Mouse (Mus musculus) erythroblast, embryonic 14.5 days (primary cell): ENCODE results near the gene Mpo. TPM values are rescaled to one million over a fixed set of nuclear protein-coding genes. Genes with fewer than 3 reads are reported as not detected.

ENCODE experiments used
- H3K27me3 ChIP-seq: 2 replicates; pipeline ENCODE4 v1.6.1; 2012; ENCODE audit warnings: inconsistent platforms; ENCODE audit not compliant: control insufficient read depth
- H3K36me3 ChIP-seq: 2 replicates; pipeline ENCODE4 v1.6.1; 2012; ENCODE audit warnings: mild to moderate bottlenecking, inconsistent platforms; ENCODE audit not compliant: control insufficient read depth
- H3K4me1 ChIP-seq: 2 replicates; pipeline ENCODE4 v1.6.1; 2012; ENCODE audit warnings: inconsistent platforms; ENCODE audit not compliant: control insufficient read depth
- H3K4me3 ChIP-seq: replicated peaks from 2 replicates; pipeline ENCODE3; 2012; ENCODE audit warnings: moderate library complexity, mild to moderate bottlenecking, inconsistent platforms
- H3K9me3 ChIP-seq: 2 replicates; pipeline ENCODE4 v1.6.1; 2012; ENCODE audit warnings: low read length, inconsistent platforms, mixed read lengths; ENCODE audit not compliant: control insufficient read depth
- GATA1 ChIP-seq: IDR thresholded peaks from 2 replicates; pipeline ENCODE4 v1.6.1; 2012; ENCODE audit warnings: low read length, inconsistent platforms, mixed read lengths
- TAL1 ChIP-seq: IDR thresholded peaks from 3 replicates; pipeline ENCODE4 v1.6.1; 2012; ENCODE audit warnings: low read length, inconsistent platforms, mixed read lengths
- polyA plus RNA-seq: library from polyadenylated mRNA; stranded (reverse); fragments of >175 nt; gene quantifications from 2 replicates; pipeline ENCODE4 v1.2.3, GENCODE M21; 2012

Mpo gene
- polyA plus RNA-seq, 1 experiment: 3.6 TPM

DNA sequence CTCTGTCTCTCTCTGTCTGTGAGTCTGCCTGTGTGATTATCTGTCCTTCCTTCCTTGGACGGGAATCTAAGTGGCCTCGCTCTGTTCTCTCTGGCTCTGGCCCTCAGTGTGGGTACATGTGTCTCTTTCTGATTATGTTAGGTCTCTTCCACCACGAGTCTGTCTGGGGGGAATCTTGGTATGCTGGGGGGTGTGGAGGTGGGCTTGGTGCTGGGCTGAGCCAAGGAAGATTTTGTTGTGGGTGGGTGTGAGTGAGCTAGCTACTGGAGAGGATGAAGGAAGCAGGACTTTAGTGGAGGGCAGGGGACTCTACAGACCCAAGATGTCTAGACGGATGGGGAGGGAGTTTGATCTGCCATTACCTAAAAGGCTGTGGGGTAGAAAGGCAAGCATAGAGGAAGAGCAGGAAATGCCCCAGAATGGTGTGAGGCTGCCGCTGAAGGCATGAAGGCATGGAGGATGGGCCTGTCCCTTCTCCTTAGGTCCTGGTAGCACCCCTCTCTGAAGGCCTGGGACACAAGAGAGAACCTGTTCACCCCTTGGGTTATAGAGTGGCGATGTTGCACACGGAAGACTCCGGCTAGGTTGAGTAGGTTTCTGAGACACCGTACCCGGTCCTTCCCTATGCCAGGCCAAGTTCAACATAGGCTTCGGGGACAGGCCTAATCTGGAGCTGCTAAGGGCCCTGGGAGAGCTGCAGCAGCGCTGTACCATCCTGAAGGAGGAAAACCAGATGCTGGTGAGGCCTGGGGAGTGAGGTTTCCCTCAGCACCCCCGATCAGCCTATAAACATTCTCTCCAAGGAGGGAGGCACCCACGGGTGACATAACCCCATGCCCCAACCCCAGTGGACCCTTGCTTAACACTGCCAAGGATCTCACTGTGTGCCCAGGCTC is 31.3 kb upstream of the Mpo start:
- peaks cover 51% of the 10 kb centered on the region for H3K4me1 ChIP-seq
- H3K36me3 ChIP-seq: peaks cover 16% of the 10 kb centered on the region
- no peak for TF ChIP-seq TAL1
- H3K27me3 ChIP-seq: peaks cover 70% of the 10 kb centered on the region
- no peak overlapping the region for H3K4me3 ChIP-seq
- peaks cover 14% of the 10 kb centered on the region for H3K9me3 ChIP-seq

DNA sequence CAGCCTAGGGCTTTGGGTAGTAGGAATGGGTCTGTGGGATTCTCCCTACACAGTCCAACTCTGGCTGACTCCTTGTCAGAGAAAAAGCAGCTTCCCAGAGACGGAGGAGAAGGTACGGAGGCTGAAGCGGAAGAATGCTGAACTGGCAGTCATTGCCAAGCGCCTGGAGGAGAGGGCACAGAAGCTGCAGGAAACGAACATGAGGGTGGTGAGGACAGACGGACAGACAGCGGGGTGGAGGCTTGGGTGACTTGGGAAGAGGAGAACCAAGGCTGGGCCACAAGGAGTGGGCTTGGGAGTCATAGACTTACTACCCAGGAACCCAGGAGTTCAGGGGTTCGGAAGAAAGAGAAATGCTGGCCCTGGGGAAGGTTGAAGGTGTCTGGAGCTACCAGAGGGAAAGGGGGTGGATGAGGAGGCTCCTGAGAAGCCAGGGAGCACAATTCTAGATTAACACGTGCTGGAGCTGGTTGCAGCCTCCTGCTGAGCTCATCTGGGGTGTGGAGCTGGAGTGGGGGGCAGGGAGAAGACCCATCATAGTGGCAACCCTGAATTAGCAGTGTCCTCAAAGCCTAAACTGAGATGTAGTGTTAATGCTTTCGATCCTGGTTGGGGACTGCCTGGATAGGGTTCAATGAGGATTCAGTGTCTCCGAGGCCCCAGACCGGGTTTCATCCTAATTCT is 30.5 kb upstream of the Mpo start:
- Histone ChIP-seq H3K9me3 (peaks cover 14% of the 10 kb centered on the region), H3K4me3 (no peak overlapping the region), H3K27me3 (peaks cover 74% of the 10 kb centered on the region), H3K4me1 (peaks cover 47% of the 10 kb centered on the region), H3K36me3 (peaks cover 9% of the 10 kb centered on the region)
- TF ChIP-seq GATA1: no peak
- no peak for TF ChIP-seq TAL1

DNA sequence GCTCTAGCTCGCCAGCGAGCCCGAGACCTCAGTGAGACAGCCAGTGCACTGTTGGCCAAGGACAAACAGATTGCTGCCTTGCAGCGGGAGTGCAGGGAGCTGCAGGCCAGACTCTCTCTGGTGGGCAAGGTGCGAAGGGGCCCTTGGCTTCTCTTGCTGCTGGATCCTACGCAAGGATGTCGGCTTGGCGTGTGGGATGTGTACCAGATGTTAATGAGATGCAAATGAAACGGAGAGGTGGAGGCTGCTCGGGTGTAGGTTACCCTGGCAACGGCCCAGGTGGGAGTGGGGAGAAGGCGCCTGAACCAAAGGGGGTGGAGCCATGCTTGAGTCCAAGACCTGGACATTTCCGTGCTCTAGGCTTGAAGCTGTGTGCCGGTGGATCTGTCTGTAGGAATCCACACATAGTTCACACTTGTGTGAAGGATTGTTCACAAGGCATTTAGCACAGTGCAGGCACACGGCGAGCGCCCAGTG is 29.8 kb upstream of the Mpo start:
- Histone ChIP-seq H3K36me3 (peaks cover 2% of the 10 kb centered on the region), H3K4me1 (peaks cover 40% of the 10 kb centered on the region), H3K9me3 (peaks cover 14% of the 10 kb centered on the region), H3K4me3 (no peak overlapping the region), H3K27me3 (peaks cover 75% of the 10 kb centered on the region)
- TF ChIP-seq TAL1 (no peak), GATA1 (no peak)

DNA sequence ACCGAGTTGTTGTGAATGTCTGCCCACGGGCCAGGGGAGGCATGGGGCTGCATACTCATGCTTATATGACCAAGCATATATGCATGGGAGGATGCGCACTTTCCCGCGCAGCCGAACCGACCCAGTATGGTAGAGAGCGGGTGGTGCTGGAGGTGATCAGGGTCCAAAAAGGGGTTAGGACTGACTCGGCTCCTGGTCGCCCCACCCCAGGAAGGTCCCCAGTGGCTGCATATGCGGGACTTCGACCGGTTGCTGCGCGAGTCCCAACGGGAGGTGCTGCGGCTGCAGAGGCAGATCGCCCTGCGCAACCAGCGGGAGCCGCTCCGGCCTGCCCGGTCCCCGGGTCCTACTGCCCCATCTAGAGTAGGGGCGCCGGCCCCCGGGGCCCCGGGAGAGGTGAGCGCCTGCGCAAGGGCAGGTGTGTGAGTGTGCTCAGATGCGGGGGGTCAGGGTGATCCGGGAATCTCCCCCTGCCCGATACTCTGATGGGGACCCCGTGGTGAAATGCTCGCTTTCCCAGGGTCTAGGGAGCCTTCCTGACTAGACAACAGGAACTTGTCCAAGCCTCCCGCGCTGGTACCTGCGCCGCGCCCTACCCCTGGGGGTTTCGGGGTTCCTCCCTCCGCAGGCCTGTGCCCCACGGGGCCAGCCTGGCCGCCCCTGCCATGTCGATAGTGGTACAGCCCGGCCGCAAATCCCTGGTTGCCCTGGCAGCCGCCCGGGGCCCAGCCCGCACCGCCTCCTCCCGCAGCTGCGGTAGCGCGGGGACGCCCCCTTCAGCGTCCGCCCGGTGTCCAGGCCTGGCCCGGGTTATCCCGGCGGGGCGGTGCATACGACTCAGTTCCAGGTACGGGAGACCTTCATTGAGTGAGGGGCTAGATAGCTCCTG is 29.1 kb upstream of the Mpo start:
- TF ChIP-seq TAL1: no peak
- TF ChIP-seq GATA1: no peak
- H3K36me3 ChIP-seq: no peaks in the 10 kb centered on the region
- no peak overlapping the region for H3K4me3 ChIP-seq
- H3K9me3 ChIP-seq: peaks cover 14% of the 10 kb centered on the region
- peaks cover 75% of the 10 kb centered on the region for H3K27me3 ChIP-seq
- H3K4me1 ChIP-seq: peaks cover 34% of the 10 kb centered on the region

DNA sequence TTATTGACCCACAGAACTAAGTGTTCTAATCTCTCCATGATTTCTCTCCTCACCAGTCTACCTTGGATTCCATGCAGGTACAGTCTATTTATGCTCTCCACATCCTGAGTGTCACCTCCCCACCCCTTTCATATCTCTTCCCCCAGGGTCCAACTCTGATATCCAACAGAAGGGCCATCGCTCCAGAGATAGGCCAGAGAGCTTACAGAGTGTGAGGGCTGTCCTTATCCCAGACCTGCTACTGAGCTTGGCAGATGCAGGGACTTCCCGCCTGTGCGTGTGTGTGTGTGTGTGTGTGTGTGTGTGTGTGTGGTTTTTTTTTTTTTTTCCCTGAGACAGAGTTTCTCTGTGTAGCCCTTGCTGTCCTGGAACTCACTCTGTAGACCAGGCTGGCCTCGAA is 24.6 kb upstream of the Mpo start:
- H3K36me3 ChIP-seq: no peaks in the 10 kb centered on the region
- H3K27me3 ChIP-seq: peaks cover 38% of the 10 kb centered on the region
- no peak overlapping the region for H3K4me3 ChIP-seq
- H3K4me1 ChIP-seq: peaks cover 8% of the 10 kb centered on the region
- TF ChIP-seq GATA1 (no peak), TAL1 (no peak)
- peaks cover 9% of the 10 kb centered on the region for H3K9me3 ChIP-seq

DNA sequence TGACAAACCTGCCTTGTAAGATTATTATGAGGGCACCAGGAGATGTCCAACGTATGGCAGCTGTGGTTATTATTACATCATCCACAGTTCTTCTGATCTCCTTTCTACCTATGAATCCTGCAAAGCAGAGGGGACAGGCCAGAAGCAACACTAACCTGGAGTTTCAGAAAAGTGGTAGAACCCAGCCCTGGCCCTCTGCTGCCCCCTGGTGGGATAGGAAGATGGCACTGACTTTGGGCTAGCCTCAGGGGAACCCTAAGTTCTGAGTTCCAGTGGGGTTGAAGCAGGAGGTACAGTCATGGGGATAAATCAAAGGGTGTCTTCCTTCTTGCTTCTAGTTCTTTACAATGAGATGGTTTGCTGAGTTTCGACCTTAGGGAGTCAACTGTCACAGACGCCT is 22.4 kb upstream of the Mpo start:
- no peaks in the 10 kb centered on the region for H3K9me3 ChIP-seq
- H3K4me3 ChIP-seq: no peak overlapping the region
- no peak for TF ChIP-seq TAL1
- TF ChIP-seq GATA1: no peak
- no peaks in the 10 kb centered on the region for H3K36me3 ChIP-seq
- no peaks in the 10 kb centered on the region; the same call in 1 of the 2 replicates for H3K4me1 ChIP-seq
- H3K27me3 ChIP-seq: peaks cover 16% of the 10 kb centered on the region

DNA sequence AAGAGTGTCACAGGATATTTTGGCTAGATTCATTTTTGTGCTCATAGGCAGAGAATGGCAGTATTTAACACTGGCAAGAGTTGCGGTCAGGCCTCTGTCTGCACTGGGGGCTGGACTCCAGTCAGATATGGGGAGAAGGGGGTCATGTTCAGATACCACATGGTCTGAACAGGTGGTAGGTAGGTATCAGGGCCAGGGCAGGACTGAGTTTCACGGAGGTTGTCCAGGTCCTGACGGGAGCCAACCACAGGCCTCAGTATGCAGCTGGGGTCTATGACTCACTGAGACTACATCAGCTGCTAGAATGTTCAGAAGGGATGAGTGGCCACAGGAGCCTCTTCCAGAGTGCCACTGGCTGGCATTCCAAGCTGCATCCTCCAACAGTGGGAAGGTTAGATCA is 21.0 kb upstream of the Mpo start:
- Histone ChIP-seq H3K4me1 (no peaks in the 10 kb centered on the region), H3K36me3 (no peaks in the 10 kb centered on the region), H3K27me3 (peaks cover 5% of the 10 kb centered on the region), H3K4me3 (no peak overlapping the region), H3K9me3 (no peaks in the 10 kb centered on the region)
- TF ChIP-seq TAL1: no peak
- no peak for TF ChIP-seq GATA1

DNA sequence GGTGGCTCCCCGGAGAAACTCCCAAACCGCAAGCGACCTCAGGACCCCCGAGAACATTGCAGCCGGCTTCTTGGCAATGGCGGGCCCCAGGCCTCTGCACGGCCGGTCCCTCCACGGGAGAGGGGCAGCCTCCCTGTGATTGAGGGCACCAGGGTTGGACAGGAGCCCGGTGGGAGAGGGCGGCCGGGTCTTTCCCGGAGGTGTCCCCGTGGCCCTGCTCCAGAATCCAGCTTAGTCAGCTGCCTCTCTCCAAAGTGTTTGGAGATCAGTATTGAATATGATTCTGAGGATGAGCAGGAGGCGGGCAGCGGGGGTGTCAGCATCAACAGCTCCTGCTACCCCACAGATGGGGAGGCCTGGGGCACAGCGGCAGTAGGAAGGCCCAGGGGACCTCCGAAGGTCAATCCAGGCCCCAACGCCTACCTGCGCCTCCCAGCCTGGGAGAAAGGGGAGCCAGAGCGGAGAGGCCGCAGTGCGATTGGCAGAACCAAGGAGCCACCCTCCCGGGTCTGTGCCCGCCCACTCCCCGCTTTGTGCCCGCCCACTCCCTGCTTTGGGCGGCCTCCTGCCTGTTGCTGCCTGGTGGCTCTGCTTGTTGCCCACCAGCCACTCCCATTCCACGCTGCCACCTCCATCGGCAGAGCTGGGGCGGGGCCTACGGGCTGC is 15.1 kb upstream of the Mpo start:
- Histone ChIP-seq H3K27me3 (peaks cover 19% of the 10 kb centered on the region), H3K9me3 (no peaks in the 10 kb centered on the region), H3K4me3 (peak overlapping the region; percentile 38), H3K4me1 (peaks cover 14% of the 10 kb centered on the region), H3K36me3 (no peaks in the 10 kb centered on the region)
- no peak for TF ChIP-seq GATA1
